Mouse (Mus musculus): Measurements from ENCODE around the gene Cbwd1.
A peak's percentile ranks its signal among the peaks of the same experiment; 100 is the strongest.
"Not testable (repeated sequence)": the region's sequence is repeated elsewhere in the genome, so short reads cannot be mapped to it uniquely, and the experiment has no call there.

The Cbwd1 gene

GRCm38 (mm10) chr19:24896536-24896935 is 64.9 kb downstream of the Cbwd1 start:
- DNase-seq = no peak

- no peak for DNase-seq
These were observed 74.5 kb downstream of the Cbwd1 start for GRCm38 (mm10) chr19:24886888-24887287.

DNA sequence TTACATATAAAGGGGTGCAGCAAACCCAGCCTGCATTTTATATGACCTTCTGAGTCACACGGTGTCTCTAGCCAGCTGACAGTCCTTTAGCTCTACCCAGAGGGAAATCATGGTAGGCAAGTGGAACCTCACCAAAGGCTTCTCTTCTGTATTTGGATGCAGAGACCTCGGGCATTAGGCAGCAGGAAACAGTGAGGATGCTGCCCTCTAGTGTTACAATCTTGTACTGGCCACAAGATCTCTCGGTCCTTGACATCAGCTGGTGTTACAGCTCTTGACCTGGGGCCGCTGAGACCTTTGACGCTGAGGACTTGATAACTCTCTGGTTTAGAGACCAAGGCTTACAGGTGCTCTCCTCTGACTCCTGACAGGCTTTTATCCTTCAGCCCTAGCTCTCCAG is 75.9 kb downstream of the Cbwd1 start:
- peak; percentile 42 for DNase-seq

GRCm38 (mm10) chr19:24881237-24881636 is 80.2 kb downstream of the Cbwd1 start:
- DNase-seq = no peak

DNA sequence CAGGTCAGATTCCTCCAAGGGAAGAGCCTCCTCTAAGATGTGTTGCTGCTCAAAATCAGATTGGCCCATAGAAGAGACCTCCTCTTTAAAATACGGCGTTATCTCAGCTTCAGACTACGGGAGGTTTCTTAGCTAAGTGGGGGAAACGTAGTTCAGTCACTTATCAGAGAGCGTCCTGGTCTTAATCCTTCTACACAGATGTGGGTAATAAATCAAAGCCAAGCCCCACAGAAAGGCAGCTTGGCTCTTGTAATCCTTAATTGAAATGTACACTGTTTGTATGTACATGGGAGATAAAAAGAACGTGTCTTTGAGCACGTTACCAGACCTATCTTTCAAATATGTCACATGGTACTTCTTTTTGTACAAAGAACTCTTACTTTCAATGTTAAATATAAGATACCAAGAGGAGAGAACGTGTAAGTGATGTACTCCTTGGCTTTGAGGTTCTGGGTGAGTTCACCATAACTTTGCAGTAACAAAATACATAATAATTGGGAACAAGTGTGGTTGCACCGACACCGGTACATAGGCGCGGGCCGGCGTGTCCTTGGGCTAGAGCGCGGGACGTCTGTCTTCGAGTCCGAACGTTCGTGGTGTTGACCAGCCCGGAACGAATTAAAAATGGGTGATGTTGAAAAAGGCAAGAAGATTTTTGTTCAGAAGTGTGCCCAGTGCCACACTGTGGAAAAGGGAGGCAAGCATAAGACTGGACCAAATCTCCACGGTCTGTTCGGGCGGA is 86.1 kb downstream of the Cbwd1 start, which contains the start of gene Gm10053:
Gene Gm10053 (plus strand): TSS at position 558 of the 742 bp plus-strand sequence.
- DNase-seq = not testable (repeated sequence)

DNA sequence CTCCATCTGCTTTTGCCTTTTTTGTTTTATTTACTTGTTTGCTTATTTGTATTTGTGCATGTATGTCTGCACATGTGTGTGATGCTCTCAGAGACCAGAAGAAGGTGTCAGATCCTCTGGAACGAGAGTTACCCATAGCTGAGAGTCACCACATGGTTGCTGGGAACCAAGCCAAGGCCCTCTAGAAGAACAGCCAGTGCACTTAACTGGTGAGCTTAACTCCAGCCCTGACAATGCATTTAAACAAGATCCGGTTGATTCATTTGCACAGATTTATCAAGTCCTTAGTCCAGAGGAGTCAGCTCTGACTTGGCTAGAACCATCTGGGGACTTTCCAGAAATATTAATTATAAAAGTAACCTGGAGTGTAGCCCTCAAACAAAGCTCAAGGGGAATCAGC is 87.5 kb downstream of the Cbwd1 start:
- no peak for DNase-seq

DNA sequence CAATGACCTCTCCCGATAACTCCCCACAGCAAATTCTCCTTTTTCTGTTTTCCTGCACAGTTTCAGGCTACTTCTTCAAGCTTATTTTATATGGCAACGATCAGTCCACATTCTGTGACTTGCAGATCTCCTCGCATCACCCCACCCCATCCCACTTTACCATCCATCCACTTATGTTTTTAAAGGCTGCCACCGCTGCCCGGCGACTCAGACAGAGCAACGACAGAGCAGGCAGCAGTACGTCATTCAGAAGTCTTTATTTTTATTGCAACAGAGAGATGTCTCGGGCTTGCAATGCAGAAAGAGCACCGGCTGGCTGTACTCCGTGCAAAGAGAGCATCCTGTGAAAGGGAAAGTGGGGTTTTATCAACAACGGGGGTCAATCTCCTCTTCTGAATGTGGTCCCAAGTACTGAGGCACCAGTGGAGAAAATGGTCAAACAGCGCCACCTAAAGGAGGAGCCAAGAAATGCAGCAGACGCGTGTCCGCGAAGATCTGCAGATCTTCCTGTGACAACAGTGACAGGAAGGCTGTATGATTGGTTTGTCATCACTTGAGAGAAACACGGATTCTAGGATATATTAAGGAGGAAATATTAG is 90.3 kb downstream of the Cbwd1 start:
- peak; percentile 51 for DNase-seq
